Mouse (Mus musculus): Measurements from ENCODE around the gene Junb.

- no peak for TF ChIP-seq POLR2A (IDR thresholded peaks at IDR 0.05; ENCODE audit: borderline replicate concordance, extremely low read depth, low read depth, low read length)
- TF ChIP-seq CTCF (IDR thresholded peaks at IDR 0.05; ENCODE audit: insufficient read depth, low read length) = peak; percentile 86
Measured at GRCm38 (mm10) chr8:84975434-84975833, 3.1 kb downstream of the Junb start.

Measured in lung, adult 2 months (tissue).